Mouse (Mus musculus): ENCODE data around the gene Olfr813.
"Not testable (repeated sequence)": the region's sequence is repeated elsewhere in the genome, so short reads cannot be mapped to it uniquely, and the experiment has no call there.

The Olfr813 gene

GRCm38 (mm10) chr10:129855067-129855466 is at the start of gene Olfr813:
TSS of gene Olfr813 (plus strand) at chr10:129855367.
- in situ Hi-C loops (cut with MboI, MseI) = no loop called here

- in situ Hi-C loops (cut with MboI, MseI) = no loop called here
Observed at GRCm38 (mm10) chr10:129845994-129846393, 9.2 kb upstream of the Olfr813 start, which contains the start of gene Olfr812. TSS of gene Olfr812 (minus strand) at chr10:129846094.

GRCm38 (mm10) chr10:129847343-129847742 is 7.8 kb upstream of the Olfr813 start:
- in situ Hi-C loops (cut with MboI, MseI) = no loop called here

GRCm38 (mm10) chr10:129879751-129880150 is 24.6 kb downstream of the Olfr813 start, which contains the start of gene Olfr814:
TSS of gene Olfr814 (minus strand) at chr10:129879851.
- in situ Hi-C loops (cut with MboI, MseI) = not testable (repeated sequence)

GRCm38 (mm10) chr10:129885496-129885895 is 30.3 kb downstream of the Olfr813 start:
- in situ Hi-C loops (cut with MboI, MseI) = not testable (repeated sequence)

- in situ Hi-C loops (cut with MboI, MseI) = no loop called here
Observed at GRCm38 (mm10) chr10:129885934-129886333, 30.8 kb downstream of the Olfr813 start.

GRCm38 (mm10) chr10:129905767-129906166 is 50.6 kb downstream of the Olfr813 start, which contains the start of gene Olfr815:
TSS of gene Olfr815 (minus strand) at chr10:129905867.
- in situ Hi-C loops (cut with MboI, MseI) = not testable (repeated sequence)

Data from T-helper 1 cell (primary cell).